Mouse (Mus musculus): ENCODE measurements at regions not wholly inside any gene's neighbourhood (a gene's known extent, or its start where the extent isn't known, plus 50 kb on each side); places are given as distances from the start of the nearest gene placed in this dataset.

GRCm38 (mm10) chr17:9162676-9163075 lies 174.5 kb downstream of the 1700010I14Rik start:
- TF ChIP-seq CTCF (IDR thresholded peaks at IDR 0.05; ENCODE audit: extremely low read depth, insufficient read depth, low read length), result no peak
- TF ChIP-seq POLR2A (IDR thresholded peaks at IDR 0.05; ENCODE audit: extremely low read depth, insufficient read depth, low read length), result no peak

Measured in cortical plate, adult 2 months (tissue).